Mouse (Mus musculus): Measurements from ENCODE around the gene Luc7l2.

The Luc7l2 gene

GRCm38 (mm10) chr6:38650263-38650937 lies 99.3 kb downstream of the Luc7l2 start:
- DNase-seq (ENCODE audit: low read depth), result peak; percentile 83

All from c-Kit-positive CD71-positive TER-119-negative erythroid progenitor cells, embryonic 14.5 days (primary cell).